Mouse (Mus musculus) right cerebral cortex, postnatal 36 days (tissue): ENCODE results near the gene Magea2.
"Not testable (repeated sequence)": the region's sequence is repeated elsewhere in the genome, so short reads cannot be mapped to it uniquely, and the experiment has no call there.

Source experiments
- DNase-seq, 2 experiments: peaks; one replicate each; pipeline ENCODE4 v3.0.0; 2022; ENCODE audit warnings: low spot score in 2 of 2, mixed read lengths in 1 of 2

Magea2 gene

GRCm38 (mm10) chrX:155093566-155093965, at the start of gene Magea2:
Magea2 (minus strand) TSS chrX:155093666.
- DNase-seq = not testable (repeated sequence)

GRCm38 (mm10) chrX:155128312-155128711, 34.8 kb upstream of the Magea2 start, which contains the start of gene Cldn34b2:
Cldn34b2 (minus strand) TSS chrX:155128412.
- not testable (repeated sequence) for DNase-seq

GRCm38 (mm10) chrX:155098024-155098423, 4.6 kb upstream of the Magea2 start:
- peak in 1 of 2 experiments; percentile 1 for DNase-seq

- DNase-seq = not testable (repeated sequence)
Measured at GRCm38 (mm10) chrX:155089693-155090092, 3.8 kb downstream of the Magea2 start, which contains the start of gene Magea1. Magea1 (minus strand) TSS chrX:155089793.

- not testable (repeated sequence) for DNase-seq
Measured at GRCm38 (mm10) chrX:155063045-155063444, 30.4 kb downstream of the Magea2 start, which contains the start of gene Magea5. Magea5 (minus strand) TSS chrX:155063145.

GRCm38 (mm10) chrX:154995750-154996149, 97.7 kb downstream of the Magea2 start, which contains the start of gene Magea8:
Magea8 (minus strand) TSS chrX:154995850.
- not testable (repeated sequence) for DNase-seq
